Mouse (Mus musculus) liver, embryonic 13.5 days (tissue): ENCODE data around the gene Gm3285. TPM values are rescaled to one million over a fixed set of nuclear protein-coding genes. Genes with fewer than 3 reads are reported as not detected.

Experiments used
- ATAC-seq: fragments of 200-750 bp; cut with Nextera tagmentation; 2 replicates; pipeline ENCODE4 v1.8.0; 2017; ENCODE audit warnings: low read depth, mild to moderate bottlenecking, moderate number of reproducible peaks, moderate library complexity
- DNase-seq: peaks from one replicate; pipeline ENCODE4 v3.0.0; 2022
- H3K27ac ChIP-seq: fragments of 300-500 bp; sonication (generic); 2 replicates; pipeline ENCODE4 v1.5.1; 2015; ENCODE audit warnings: moderate library complexity, mild to moderate bottlenecking, inconsistent platforms
- H3K27me3 ChIP-seq: fragments of 300-500 bp; sonication (generic); 2 replicates; pipeline ENCODE4 v1.6.1; 2015; ENCODE audit warnings: mild to moderate bottlenecking, inconsistent platforms
- H3K36me3 ChIP-seq: fragments of 300-500 bp; sonication (generic); 2 replicates; pipeline ENCODE4 v1.6.1; 2015; ENCODE audit warnings: mild to moderate bottlenecking, inconsistent platforms
- H3K4me1 ChIP-seq: fragments of 300-500 bp; sonication (generic); replicated peaks from 2 replicates; pipeline ENCODE4 v1.6.1; 2015; ENCODE audit warnings: inconsistent platforms
- H3K4me2 ChIP-seq: fragments of 300-500 bp; sonication (generic); 2 replicates; pipeline ENCODE4 v1.6.1; 2015; ENCODE audit warnings: inconsistent platforms, mild to moderate bottlenecking, moderate library complexity
- H3K4me3 ChIP-seq: fragments of 300-500 bp; sonication (generic); replicated peaks from 2 replicates; pipeline ENCODE4 v1.5.1; 2015; ENCODE audit warnings: mild to moderate bottlenecking, inconsistent platforms
- H3K9ac ChIP-seq: fragments of 300-500 bp; sonication (generic); 2 replicates; pipeline ENCODE4 v1.6.1; 2015; ENCODE audit warnings: mild to moderate bottlenecking, inconsistent platforms
- H3K9me3 ChIP-seq: fragments of 300-500 bp; sonication (generic); replicated peaks from 2 replicates; pipeline ENCODE4 v1.6.1; 2016; ENCODE audit warnings: inconsistent platforms
- WGBS: fragments of 180-500 bp; shearing (Covaris S2); methylation state at CpG from one replicate; pipeline ENCODE4 v1.1.7; 2015; ENCODE audit not compliant: insufficient replicate concordance; 5-methylcytosine and 5-hydroxymethylcytosine counted together
- polyA plus RNA-seq: library from polyadenylated mRNA; unstranded; fragments of >200 nt; fragmentation: Nextera tagmentation; extraction: Ambion mirVana; gene quantifications from 2 replicates; pipeline ENCODE4 v1.2.1, GENCODE M21; 2015

Gm3285 gene
- polyA plus RNA-seq, 1 experiment from 2014 or later: not detected

GRCm38 (mm10) chr10:77864067-77864761 lies 2.4 kb downstream of the Gm3285 start:
- Histone ChIP-seq H3K4me1 (0 out of 2 replicates have a peak, but pooled peaks cover 6% of the 10 kb centered on the region), H3K27ac (no peak overlapping the region), H3K4me3 (0 out of 2 replicates have a peak overlapping the region, but pooled peaks have one; percentile 3), H3K9me3 (no peaks in the 10 kb centered on the region), H3K36me3 (no peaks in the 10 kb centered on the region), H3K4me2 (peak overlapping the region; percentile 44), H3K9ac (no peak overlapping the region), H3K27me3 (no peaks in the 10 kb centered on the region)
- ATAC-seq (peak; percentile 77), DNase-seq (peak; percentile 37)
- WGBS: 18% methylated on average over 14 of the region's 14 CpGs

- ATAC-seq (no peak), DNase-seq (no peak)
- WGBS: 29% methylated on average over 11 of the region's 11 CpGs
- Histone ChIP-seq H3K36me3 (no peaks in the 10 kb centered on the region), H3K9me3 (no peaks in the 10 kb centered on the region), H3K27me3 (no peaks in the 10 kb centered on the region), H3K27ac (no peak overlapping the region), H3K4me2 (peak overlapping the region; percentile 44), H3K9ac (no peak overlapping the region), H3K4me1 (0 out of 2 replicates have a peak, but pooled peaks cover 6% of the 10 kb centered on the region), H3K4me3 (0 out of 2 replicates have a peak overlapping the region, but pooled peaks have one; percentile 3)
Measured at GRCm38 (mm10) chr10:77864762-77865143, 3.0 kb downstream of the Gm3285 start.

GRCm38 (mm10) chr10:77867546-77867945 lies 5.8 kb downstream of the Gm3285 start:
- no peak for ATAC-seq
- WGBS: 0% methylated on average over 1 of the region's 1 CpGs
- Histone ChIP-seq H3K4me2 (no peak overlapping the region), H3K4me3 (no peak overlapping the region), H3K9me3 (no peaks in the 10 kb centered on the region), H3K27me3 (no peaks in the 10 kb centered on the region), H3K27ac (no peak overlapping the region), H3K4me1 (0 out of 2 replicates have a peak, but pooled peaks cover 6% of the 10 kb centered on the region), H3K36me3 (no peaks in the 10 kb centered on the region), H3K9ac (no peak overlapping the region)
- no peak for DNase-seq

GRCm38 (mm10) chr10:77869651-77870050 lies 7.9 kb downstream of the Gm3285 start:
- H3K4me2 ChIP-seq: no peak overlapping the region
- H3K4me3 ChIP-seq: no peak overlapping the region
- WGBS: 67% methylated on average over 7 of the region's 7 CpGs
- H3K4me1 ChIP-seq: 0 out of 2 replicates have a peak, but pooled peaks cover 3% of the 10 kb centered on the region
- H3K9me3 ChIP-seq: no peaks in the 10 kb centered on the region
- H3K27me3 ChIP-seq: no peaks in the 10 kb centered on the region
- no peaks in the 10 kb centered on the region for H3K36me3 ChIP-seq
- H3K27ac ChIP-seq: no peak overlapping the region
- ATAC-seq: no peak
- H3K9ac ChIP-seq: no peak overlapping the region
- DNase-seq: no peak

GRCm38 (mm10) chr10:77878985-77879384 lies 17.2 kb downstream of the Gm3285 start:
- Histone ChIP-seq H3K27ac (no peak overlapping the region), H3K4me3 (no peak overlapping the region), H3K27me3 (no peaks in the 10 kb centered on the region), H3K9ac (no peak overlapping the region), H3K36me3 (no peaks in the 10 kb centered on the region), H3K4me2 (no peak overlapping the region), H3K9me3 (no peaks in the 10 kb centered on the region), H3K4me1 (no peaks in the 10 kb centered on the region)
- 52% methylated on average over 6 of the region's 6 CpGs for WGBS
- ATAC-seq: no peak
- DNase-seq: no peak

- Histone ChIP-seq H3K36me3 (no peaks in the 10 kb centered on the region), H3K9me3 (no peaks in the 10 kb centered on the region), H3K9ac (no peak overlapping the region), H3K4me2 (no peak overlapping the region), H3K27ac (no peak overlapping the region), H3K27me3 (no peaks in the 10 kb centered on the region), H3K4me1 (no peaks in the 10 kb centered on the region), H3K4me3 (no peak overlapping the region)
- DNase-seq (no peak), ATAC-seq (no peak)
- 19% methylated on average over 3 of the region's 3 CpGs for WGBS
Measured at GRCm38 (mm10) chr10:77880305-77880704, 18.5 kb downstream of the Gm3285 start.

- Histone ChIP-seq H3K27ac (no peak overlapping the region), H3K4me1 (no peaks in the 10 kb centered on the region), H3K9me3 (no peaks in the 10 kb centered on the region), H3K27me3 (no peaks in the 10 kb centered on the region), H3K36me3 (no peaks in the 10 kb centered on the region), H3K4me2 (no peak overlapping the region), H3K4me3 (no peak overlapping the region), H3K9ac (no peak overlapping the region)
- ATAC-seq (no peak), DNase-seq (no peak)
- WGBS: 76% methylated on average over 5 of the region's 5 CpGs
Measured at GRCm38 (mm10) chr10:77882553-77882952, 20.8 kb downstream of the Gm3285 start.

- H3K27ac ChIP-seq: no peak overlapping the region
- no peak overlapping the region for H3K9ac ChIP-seq
- WGBS: 47% methylated on average over 12 of the region's 12 CpGs
- no peaks in the 10 kb centered on the region for H3K27me3 ChIP-seq
- no peaks in the 10 kb centered on the region for H3K36me3 ChIP-seq
- ATAC-seq: no peak
- H3K4me1 ChIP-seq: no peaks in the 10 kb centered on the region
- no peaks in the 10 kb centered on the region for H3K9me3 ChIP-seq
- DNase-seq: no peak
- no peak overlapping the region for H3K4me2 ChIP-seq
- no peak overlapping the region for H3K4me3 ChIP-seq
Measured at GRCm38 (mm10) chr10:77886007-77886747, 24.4 kb downstream of the Gm3285 start.

GRCm38 (mm10) chr10:77890987-77891565 lies 29.3 kb downstream of the Gm3285 start:
- WGBS: 57% methylated on average over 8 of the region's 8 CpGs
- Histone ChIP-seq H3K9me3 (no peaks in the 10 kb centered on the region), H3K27ac (no peak overlapping the region), H3K4me2 (no peak overlapping the region), H3K4me3 (no peak overlapping the region), H3K4me1 (no peaks in the 10 kb centered on the region), H3K9ac (no peak overlapping the region), H3K36me3 (no peaks in the 10 kb centered on the region), H3K27me3 (no peaks in the 10 kb centered on the region)
- no peak for ATAC-seq
- no peak for DNase-seq

GRCm38 (mm10) chr10:77895562-77895961 lies 33.8 kb downstream of the Gm3285 start:
- H3K36me3 ChIP-seq: no peaks in the 10 kb centered on the region
- H3K4me2 ChIP-seq: no peak overlapping the region
- DNase-seq (no peak), ATAC-seq (no peak)
- no peak overlapping the region for H3K27ac ChIP-seq
- no peaks in the 10 kb centered on the region for H3K4me1 ChIP-seq
- no peaks in the 10 kb centered on the region for H3K9me3 ChIP-seq
- H3K9ac ChIP-seq: no peak overlapping the region
- no peak overlapping the region for H3K4me3 ChIP-seq
- H3K27me3 ChIP-seq: peaks cover 1% of the 10 kb centered on the region; the same call in 1 of the 2 replicates
- 61% methylated on average over 5 of the region's 5 CpGs for WGBS

GRCm38 (mm10) chr10:77900126-77900525 lies 38.4 kb downstream of the Gm3285 start:
- H3K27ac ChIP-seq: peak overlapping the region; percentile 43
- H3K27me3 ChIP-seq: peaks cover 28% of the 10 kb centered on the region
- no peak overlapping the region for H3K4me3 ChIP-seq
- no peak for DNase-seq
- no peaks in the 10 kb centered on the region for H3K9me3 ChIP-seq
- ATAC-seq: peak; percentile 32
- WGBS: 64% methylated on average over 7 of the region's 7 CpGs
- no peak overlapping the region for H3K9ac ChIP-seq
- peak overlapping the region; percentile 72 for H3K4me2 ChIP-seq
- peaks cover 17% of the 10 kb centered on the region for H3K4me1 ChIP-seq
- H3K36me3 ChIP-seq: no peaks in the 10 kb centered on the region
